Mouse (Mus musculus): ENCODE measurements around the gene Mink1.
"Not testable (repeated sequence)": the region's sequence is repeated elsewhere in the genome, so short reads cannot be mapped to it uniquely, and the experiment has no call there.

The Mink1 gene

GRCm38 (mm10) chr11:70561937-70562286 is 769 bp upstream of the Mink1 start:
- no peak for DNase-seq

- no peak for DNase-seq
These were observed 351 bp downstream of the Mink1 start for GRCm38 (mm10) chr11:70562995-70563469.

GRCm38 (mm10) chr11:70563470-70564275 is 992 bp downstream of the Mink1 start:
- peak; percentile 23 to 35 for DNase-seq

- DNase-seq, result no peak
These were observed 1.7 kb downstream of the Mink1 start for GRCm38 (mm10) chr11:70564276-70564873.

DNA sequence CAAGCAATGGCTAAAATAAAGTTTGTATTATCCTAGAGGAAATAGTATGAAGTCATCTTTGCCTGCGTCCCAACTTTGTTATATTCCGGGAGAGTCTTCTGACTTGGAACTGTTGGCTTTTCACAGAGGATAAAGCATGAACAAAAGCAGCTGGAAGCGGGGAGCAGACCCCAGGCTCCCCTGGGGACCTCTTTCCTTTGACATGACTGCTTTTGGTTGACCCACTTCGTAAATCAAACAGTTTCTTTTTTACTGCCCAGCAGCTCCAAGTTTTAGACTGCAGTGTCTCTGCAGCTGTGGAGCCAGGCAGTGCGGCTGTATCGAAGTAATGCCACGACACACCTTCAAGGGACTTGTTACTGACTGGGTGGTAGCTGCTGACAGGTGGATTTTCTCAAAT is 3.9 kb downstream of the Mink1 start:
- DNase-seq, result no peak

DNA sequence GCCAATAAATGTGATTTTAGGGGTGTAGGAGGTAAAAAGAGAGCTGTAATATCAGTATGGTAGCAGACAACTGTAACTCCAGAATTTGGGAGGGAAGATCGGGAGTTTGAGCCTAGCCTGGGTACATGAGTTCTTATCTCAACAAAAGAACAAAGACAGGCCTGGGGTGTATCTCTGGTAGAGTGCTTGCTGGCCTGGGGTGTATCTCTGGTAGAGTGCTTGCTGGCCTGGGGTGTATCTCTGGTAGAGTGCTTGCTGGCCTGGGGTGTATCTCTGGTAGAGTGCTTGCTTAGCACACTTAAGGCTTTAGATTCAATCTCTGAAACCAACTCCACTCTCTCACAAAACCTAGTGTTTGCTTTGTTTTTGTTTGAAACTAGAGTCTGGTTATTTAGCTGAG is 7.9 kb downstream of the Mink1 start:
- DNase-seq, result not testable (repeated sequence)

DNA sequence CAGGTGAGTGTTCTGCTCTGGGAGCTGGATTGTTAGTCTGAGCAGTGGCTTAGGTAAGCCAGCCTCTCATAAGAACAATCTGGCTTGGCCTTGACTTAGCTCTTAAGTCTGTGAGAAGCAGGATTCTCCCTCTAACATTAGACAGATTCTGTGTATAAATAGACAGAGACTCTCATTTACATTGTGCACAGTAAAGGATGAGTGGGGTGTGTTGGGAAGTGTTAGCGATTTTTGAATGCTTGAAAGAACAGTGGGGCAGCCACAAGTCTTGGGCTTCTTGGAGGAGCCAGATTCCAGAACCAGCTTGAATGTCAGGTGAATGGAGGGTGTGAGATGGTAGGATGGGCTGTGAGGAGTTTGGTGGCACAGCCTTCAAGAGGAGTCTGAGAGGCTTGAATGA is 9.0 kb downstream of the Mink1 start:
- no peak for DNase-seq

DNA sequence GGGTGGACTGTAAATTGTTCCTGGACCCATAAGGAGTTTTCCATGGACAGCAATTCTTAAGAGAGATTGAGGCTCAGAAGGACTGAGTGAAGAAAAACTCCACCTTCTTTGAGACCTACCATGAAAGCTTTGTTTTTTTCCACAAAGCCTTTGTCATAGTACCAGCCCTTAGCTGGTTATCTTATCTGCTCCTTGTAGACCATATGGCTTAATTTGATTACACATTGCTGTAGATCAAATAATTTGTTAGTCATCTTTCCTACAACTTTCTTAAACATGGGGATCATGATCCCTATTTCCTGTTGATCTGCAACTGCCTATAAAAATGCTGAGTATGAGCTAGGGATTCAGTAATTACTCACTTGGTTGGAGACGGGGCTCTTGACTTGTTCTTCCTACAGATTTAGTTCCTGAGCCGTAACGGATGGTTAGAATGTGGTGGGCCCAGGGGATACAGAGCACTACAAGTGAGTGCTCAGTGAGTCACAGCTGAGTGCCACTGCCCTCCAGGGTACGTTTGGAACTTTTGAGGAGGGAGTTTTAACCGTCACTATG is 9.7 kb downstream of the Mink1 start:
- DNase-seq, result no peak

- DNase-seq, result no peak
These were observed 11.2 kb downstream of the Mink1 start for GRCm38 (mm10) chr11:70573872-70574271.

DNA sequence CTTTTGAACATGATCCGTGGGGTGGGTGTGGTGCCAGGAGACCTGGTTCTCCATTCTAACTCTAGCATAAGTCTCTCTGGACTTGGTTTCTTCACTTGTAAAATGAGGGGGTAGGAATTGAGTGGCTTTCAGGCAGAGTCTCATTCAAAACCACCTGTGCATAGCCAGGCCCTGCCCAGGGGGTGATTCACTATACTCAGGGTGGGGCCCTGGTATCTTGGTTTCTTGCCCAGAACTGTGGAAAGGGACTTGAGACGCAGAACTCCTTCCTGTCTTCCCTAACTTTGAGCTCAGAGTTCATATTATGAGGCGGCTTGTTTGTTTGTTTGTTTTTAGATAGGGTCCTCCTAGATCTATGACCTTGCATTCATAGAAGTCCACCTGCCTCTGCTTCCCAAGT is 14.5 kb downstream of the Mink1 start:
- DNase-seq, result no peak

- DNase-seq, result no peak
These were observed 16.3 kb downstream of the Mink1 start for GRCm38 (mm10) chr11:70578962-70579361.

DNA sequence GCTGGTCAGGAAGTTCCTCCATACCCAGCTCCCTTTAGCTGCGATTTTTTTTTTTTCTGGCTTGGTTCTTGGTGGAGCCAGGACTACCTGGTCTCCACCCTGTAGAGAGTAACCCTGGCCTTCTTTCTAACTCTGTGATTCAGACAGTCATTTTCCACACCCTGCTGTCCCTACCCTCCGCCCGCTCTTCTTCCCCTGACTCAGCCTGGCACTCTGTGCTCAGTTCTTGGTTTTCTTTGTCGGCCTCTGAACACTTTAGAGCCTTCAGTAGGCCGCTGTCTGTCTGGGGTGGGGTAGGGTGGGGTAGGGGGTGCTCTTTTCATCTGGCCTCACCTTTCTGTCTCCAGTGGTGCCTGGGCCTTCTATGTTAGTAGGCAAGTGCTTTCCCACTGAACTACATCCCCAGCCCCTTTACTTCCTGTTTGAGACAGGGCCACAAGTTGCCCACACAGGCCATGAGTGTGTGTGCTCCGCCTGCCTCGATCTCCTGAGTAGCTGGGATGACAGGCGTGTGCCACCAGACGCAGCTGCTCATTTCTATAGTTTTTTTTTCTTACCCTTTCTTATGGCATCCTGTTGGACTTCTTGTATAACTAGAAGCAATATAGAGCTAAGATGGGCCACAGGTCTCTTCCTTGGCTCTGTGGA is 17.2 kb downstream of the Mink1 start:
- DNase-seq, result no peak

DNA sequence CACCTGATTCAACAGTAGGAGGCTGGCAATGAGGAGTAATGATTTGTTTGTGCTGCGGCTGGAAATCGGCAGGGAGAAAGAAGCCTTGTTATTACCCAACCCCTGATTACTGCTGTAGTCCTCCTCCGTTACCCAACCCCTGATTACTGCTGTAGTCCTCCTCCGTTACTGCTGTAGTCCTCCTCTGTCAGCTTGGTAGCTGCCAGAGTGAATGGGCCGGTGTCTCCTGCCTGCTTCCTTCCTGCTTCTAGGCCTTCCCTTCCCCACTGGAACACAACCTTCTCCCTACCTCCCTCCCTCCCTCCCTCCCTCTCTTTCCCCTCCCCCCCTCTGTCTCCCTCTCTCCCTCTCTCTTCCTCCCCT is 17.7 kb downstream of the Mink1 start:
- no peak for DNase-seq

DNA sequence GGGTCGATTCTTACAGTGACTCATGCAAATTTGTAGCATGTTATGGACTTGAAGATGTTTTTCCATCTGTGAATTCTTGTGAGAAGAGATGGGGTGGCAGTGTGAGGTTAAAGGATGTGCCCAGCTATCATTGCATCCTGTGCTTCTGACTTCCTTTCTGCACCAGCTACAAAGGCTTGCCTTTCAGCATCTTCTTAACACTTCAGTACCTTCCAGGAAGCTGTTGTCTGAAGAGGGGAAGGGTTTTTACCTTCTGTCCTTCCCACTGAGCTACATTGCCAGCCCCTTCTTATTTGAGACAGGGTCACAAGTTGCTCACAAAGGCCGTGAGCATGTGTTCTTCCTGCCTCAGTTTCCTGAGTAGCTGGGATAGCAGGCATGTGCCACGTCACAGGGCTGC is 18.2 kb downstream of the Mink1 start:
- no peak for DNase-seq

DNA sequence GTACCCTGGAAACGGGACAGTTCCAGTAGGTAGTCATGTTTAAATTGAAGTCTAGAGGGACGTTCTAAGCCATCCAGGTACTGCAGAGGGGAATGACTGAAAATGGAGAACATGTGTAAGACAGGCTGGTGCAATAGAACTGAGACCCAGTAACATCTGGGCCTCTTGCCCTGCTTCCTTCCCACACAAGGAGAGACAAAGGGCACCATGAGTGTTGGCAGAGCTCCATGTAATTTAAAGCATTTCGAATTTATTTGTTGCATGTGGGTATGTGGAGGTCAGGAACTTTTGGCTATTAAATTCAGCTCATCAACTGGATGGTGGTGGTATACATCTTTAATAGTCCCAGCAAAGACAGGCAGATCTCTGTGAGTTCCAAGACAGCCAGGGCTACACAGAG is 19.5 kb downstream of the Mink1 start:
- no peak for DNase-seq

DNA sequence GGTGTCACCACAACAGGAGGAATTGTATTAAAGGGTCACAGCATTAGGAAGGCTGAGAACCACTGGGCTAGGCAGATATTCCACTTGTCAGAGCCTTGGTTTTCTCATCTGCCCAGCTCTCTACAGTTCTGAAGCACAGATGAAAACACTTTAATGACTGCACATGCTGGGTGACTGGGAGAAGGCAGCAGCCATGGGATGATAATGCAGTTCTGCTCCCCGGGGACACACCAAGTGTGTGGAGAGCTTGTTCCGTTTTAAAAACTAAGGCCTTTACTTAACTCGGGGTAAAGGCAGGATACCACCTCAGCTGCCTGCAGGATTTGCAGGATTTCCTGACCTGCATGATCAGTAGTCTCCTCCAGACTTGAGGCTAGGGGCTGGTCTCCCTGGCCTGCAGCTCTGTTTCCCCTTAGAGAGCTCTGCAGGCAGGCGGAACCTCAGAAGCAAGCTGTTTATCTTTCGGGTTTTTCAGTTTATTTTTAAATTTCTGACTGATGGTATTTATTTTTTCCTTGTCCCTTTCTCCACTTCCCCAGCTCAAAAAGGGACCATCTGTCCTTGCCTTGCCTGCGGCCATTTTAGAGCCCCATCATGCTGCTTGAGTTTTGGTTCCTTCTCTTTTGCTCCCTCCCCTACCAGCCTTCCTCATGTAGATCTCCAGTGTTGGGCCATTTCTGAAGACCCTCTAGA is 20.5 kb downstream of the Mink1 start:
- DNase-seq, result peak in 1 of 2 experiments; percentile 16

DNA sequence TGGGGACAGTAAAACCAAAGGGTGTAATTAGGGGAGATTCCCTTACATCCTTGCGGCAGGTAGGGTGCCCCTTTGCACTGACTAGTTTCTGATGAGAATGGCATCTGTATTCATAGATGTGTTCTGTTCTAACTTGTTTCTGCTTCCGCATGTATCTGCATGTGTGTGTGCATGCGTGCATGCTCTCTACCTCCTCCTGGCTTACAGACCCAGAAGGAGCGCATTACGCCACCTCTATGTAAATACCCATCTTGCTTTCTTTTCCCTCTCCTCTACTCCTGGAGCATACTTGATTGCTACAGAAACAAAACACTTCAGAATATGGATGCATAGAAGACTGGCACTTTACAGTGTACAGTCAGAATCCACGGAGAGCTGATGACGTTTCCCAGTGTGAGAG is 21.1 kb downstream of the Mink1 start:
- no peak for DNase-seq

DNA sequence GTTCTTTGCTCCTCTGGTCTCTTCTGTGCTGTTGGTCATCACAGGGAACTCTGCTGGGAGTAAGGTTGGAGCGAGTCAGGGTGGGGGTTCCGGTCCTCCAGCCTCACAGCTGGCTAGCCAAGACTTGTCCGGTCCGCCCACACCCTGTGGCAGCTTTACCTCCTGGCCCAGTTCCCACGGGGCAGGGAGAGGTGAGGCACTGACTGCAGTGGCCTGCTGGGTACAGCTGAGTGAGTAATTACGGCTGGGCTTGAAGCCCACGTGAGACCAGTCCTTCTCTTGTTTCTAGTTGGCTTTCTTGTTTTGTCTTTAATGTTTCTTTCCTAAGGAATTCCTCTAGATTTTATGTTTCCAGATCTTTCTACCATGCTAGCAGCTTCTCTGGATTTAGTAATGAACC is 22.8 kb downstream of the Mink1 start:
- DNase-seq, result peak; percentile 48 to 64

GRCm38 (mm10) chr11:70586261-70586660 is 23.6 kb downstream of the Mink1 start:
- DNase-seq, result no peak

DNA sequence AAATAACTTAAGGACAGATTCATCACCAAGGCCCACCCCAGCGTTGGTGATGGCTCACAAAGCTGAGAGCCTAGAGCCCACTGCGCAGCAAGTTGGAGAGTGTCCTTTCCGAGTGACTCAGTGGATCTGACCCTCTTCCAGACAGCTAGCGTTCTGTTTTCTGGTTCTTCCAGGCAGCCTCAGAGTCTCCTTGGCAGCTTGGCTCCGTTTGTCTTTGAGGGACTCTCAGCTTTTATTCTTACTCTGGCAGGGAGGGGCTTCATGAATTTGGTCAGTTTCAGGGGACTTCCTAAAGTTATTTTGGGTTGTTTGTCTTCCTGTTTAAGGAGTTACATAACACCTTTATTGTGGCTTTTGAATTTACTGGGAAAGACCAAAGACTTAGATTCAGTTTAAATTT is 24.3 kb downstream of the Mink1 start:
- DNase-seq, result no peak

DNA sequence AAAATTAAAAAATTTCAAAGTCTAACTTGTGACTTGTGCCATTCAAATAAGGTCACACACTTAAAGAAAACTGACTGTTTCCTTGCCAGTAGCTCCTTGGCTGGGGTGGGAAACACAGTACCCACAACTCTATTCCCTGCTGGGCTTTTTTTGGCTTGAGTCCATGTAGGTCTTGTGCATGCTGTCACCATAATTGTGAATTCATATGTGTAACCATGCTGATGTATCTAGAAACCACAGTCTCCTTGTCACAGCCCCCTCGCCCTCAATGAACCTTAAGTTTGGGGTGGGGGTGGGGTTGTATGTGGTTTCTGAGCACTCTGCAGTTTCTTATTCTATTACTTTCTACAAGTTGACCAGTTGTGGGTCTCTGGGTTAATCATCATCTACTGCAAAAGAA is 29.1 kb downstream of the Mink1 start:
- DNase-seq, result no peak

DNA sequence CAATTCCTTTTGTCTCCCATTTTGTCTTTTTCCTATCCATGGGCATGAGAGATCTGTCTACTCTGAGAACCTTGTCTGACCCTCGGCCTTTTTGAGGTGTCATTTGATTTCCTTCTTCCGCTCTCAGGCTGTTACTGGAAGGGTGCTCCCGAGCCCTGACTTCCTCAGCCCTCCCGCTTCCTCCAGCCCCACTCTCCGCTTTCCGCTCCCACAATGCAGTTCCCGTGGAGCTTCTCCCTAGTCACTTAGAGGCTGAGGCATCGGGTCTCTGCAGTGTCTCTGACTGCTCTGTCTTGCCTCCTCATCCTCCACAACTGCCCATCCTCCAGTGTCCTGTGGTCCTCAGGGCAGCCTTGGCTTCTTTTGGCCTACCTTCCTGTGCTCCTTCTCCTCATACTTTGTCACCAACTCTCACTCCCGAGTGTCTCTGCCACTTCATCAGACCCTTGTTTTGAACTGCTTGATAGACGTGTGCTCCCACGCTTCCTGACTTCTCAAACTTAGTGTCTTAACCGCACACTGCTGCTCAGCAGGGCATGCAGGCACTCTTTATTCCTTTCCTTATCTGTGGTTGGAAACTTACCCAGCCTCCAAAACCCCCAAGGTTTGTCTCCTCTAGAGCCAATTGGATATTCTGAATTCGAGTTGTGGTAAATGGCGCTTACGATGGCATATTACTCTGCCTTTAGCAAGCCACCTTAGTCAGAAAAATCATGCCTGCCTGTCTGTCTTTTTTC is 31.7 kb downstream of the Mink1 start:
- no peak for DNase-seq

DNA sequence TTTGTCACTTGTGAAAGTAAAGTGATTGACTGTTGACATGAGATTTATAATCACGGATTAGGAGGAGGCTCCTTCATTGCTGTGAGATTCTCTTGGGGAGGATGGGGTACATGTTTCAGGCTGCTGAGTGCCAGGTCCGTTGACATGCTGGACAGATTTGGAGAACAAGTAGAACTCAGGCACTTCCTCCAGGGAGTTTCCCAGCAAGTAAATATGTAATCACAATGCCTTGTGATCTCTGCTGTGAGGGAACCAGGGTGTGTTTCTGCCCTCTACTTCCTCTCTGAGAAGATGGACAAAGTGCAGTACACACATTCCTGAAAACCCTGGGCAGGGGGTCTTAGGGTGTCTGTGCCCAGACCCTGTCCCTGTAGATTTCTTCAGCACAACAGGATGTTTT is 33.0 kb downstream of the Mink1 start:
- DNase-seq, result no peak

Data from cerebellum, adult 18-20 months (tissue).